In the genomic region with DNA sequence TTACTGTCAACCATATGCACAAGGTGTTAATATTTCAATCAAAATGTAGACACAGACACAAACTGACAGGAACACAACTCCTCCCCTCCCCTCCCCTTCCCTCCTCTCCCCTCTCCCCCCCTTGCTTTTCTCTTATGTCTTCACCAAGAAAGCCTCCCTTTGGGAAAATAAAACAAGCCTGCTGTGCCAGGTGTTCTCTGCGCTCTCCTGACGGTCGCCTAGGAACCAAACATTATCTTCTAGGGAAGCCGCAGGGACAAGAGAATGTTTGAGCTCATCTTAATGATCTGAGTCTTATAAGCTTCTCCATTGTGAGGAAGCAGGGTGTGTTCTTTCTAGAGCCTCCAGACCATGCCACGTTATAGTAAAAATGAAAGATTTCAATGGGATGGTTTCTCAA, we compare ENCODE assay signal across 24 mouse cellular contexts.
A peak's percentile ranks its signal among the peaks of the same experiment; 100 is the strongest.
DNase-seq lines count a peak whose midpoint lies in the region; ATAC-seq and TF ChIP-seq lines count a peak whose summit lies in the region.
"Had no signal": no experiment of that assay in that cellular context is flagged by ENCODE, and none has a peak within 500 bp of the region (broad histone marks: within the 10 kb centered on the region; RNA-seq: fewer than 3 reads in every experiment).

No protein-coding gene starts in this region.

- H3K9ac ChIP-seq in midbrain, embryonic 11.5 days (ENCODE audit: low read length), result no peak overlapping the region
- H3K9ac ChIP-seq in midbrain, postnatal 0 days (replicated peaks; ENCODE audit: low read length, poor library complexity, severe bottlenecking), result no peak overlapping the region
- H3K9ac ChIP-seq: embryonic facial prominence, embryonic 13.5 days; forebrain, embryonic 13.5 days; forebrain, embryonic 15.5 days; forebrain, postnatal 0 days had no signal

- DNase-seq in embryo, embryonic 10.5 days (ENCODE audit: low spot score), result peak; percentile 35
- no peak for DNase-seq in embryo, embryonic 11 days
- DNase-seq in midbrain, embryonic 11.5 days (ENCODE audit: low spot score, missing footprints), result peak; percentile 78
- no peak for DNase-seq in midbrain, postnatal 0 days (ENCODE audit: low spot score)
- peak; percentile 50 for DNase-seq in mesoderm, embryonic 11.5 days (ENCODE audit: low read depth, low spot score)
- no peak for DNase-seq in kidney, adult 8-10 months
- DNase-seq: adrenal gland, adult 8-10 months; adrenal gland, postnatal 14 days; adrenal gland, postnatal 36 days; B cell, adult 2 months; cerebellum, adult 11-12 months; cerebellum, adult 2 months; cerebellum, adult 9-10 months; cerebellum, postnatal 10 days; cerebellum, postnatal 25 days; forebrain, postnatal 0 days had no signal

- ATAC-seq in midbrain, embryonic 11.5 days (ENCODE audit: low FRiP score), result no peak
- no peak for ATAC-seq in midbrain, postnatal 0 days (ENCODE audit: low FRiP score)
- ATAC-seq: activated CD4-positive, CD25-positive, alpha-beta regulatory T cell, adult 4 months; CD4-positive, CD25-positive, alpha-beta regulatory T cell, adult 4 months; forebrain, embryonic 13.5 days; forebrain, embryonic 15.5 days; forebrain, postnatal 0 days; Patski had no signal

- TF ChIP-seq CTCF in midbrain, postnatal 0 days (IDR thresholded peaks at IDR 0.05), result no peak

- no peak overlapping the region for H3K4me2 ChIP-seq in midbrain, embryonic 11.5 days
- no peak overlapping the region for H3K4me2 ChIP-seq in midbrain, postnatal 0 days (ENCODE audit: low read depth, low read length, poor library complexity, severe bottlenecking)
- H3K4me2 ChIP-seq: embryonic facial prominence, embryonic 13.5 days; forebrain, embryonic 13.5 days; forebrain, embryonic 15.5 days had no signal

- H3K4me1 ChIP-seq in midbrain, embryonic 11.5 days (ENCODE audit: control insufficient read depth, insufficient read depth, low read length), result peaks cover 5% of the 10 kb centered on the region; the same call in 1 of the 2 replicates
- H3K4me1 ChIP-seq in midbrain, postnatal 0 days (ENCODE audit: insufficient read depth, low read length), result no peaks in the 10 kb centered on the region
- H3K4me1 ChIP-seq: forebrain, embryonic 13.5 days; forebrain, embryonic 15.5 days had no signal

- no peaks in the 10 kb centered on the region for H3K9me3 ChIP-seq in midbrain, embryonic 11.5 days (ENCODE audit: control insufficient read depth, low read length)
- no peaks in the 10 kb centered on the region for H3K9me3 ChIP-seq in midbrain, postnatal 0 days (ENCODE audit: low read length)
- H3K9me3 ChIP-seq: embryonic facial prominence, embryonic 13.5 days; forebrain, embryonic 13.5 days; forebrain, embryonic 15.5 days; G1E had no signal

- H3K4me3 ChIP-seq in midbrain, embryonic 11.5 days (ENCODE audit: low read depth, low read length), result no peak overlapping the region
- no peak overlapping the region for H3K4me3 ChIP-seq in midbrain, postnatal 0 days (ENCODE audit: low read depth, low read length)
- H3K4me3 ChIP-seq: embryonic facial prominence, embryonic 13.5 days; forebrain, embryonic 13.5 days; forebrain, embryonic 15.5 days had no signal

- H3K27ac ChIP-seq in midbrain, embryonic 11.5 days (ENCODE audit: low read depth, low read length), result no peak overlapping the region
- no peak overlapping the region for H3K27ac ChIP-seq in midbrain, postnatal 0 days (ENCODE audit: low read depth, low read length)
- H3K27ac ChIP-seq: embryonic facial prominence, embryonic 13.5 days; forebrain, embryonic 13.5 days; forebrain, embryonic 15.5 days had no signal

- H3K27me3 ChIP-seq in midbrain, embryonic 11.5 days (ENCODE audit: control insufficient read depth, insufficient read depth, low read length), result no peaks in the 10 kb centered on the region
- H3K27me3 ChIP-seq in midbrain, postnatal 0 days (ENCODE audit: insufficient read depth, low read length), result no peaks in the 10 kb centered on the region
- H3K27me3 ChIP-seq: CH12.LX; embryonic facial prominence, embryonic 13.5 days; forebrain, embryonic 13.5 days; forebrain, embryonic 15.5 days; Patski had no signal

- no peaks in the 10 kb centered on the region for H3K36me3 ChIP-seq in midbrain, embryonic 11.5 days (ENCODE audit: control insufficient read depth, insufficient read depth, low read length)
- H3K36me3 ChIP-seq in midbrain, postnatal 0 days (ENCODE audit: insufficient read depth, low read length), result no peaks in the 10 kb centered on the region
- H3K36me3 ChIP-seq: embryonic facial prominence, embryonic 13.5 days; forebrain, embryonic 15.5 days; G1E had no signal

- 61% methylated on average over 5 of the region's 5 CpGs for WGBS in midbrain, embryonic 11.5 days
- WGBS in midbrain, postnatal 0 days, result 46% methylated on average over 5 of the region's 5 CpGs

Comparison
In these comparisons a context has a peak if more than half of its experiments do, and no peak if none do; other contexts are left out.
1. DNase-seq: peak in embryo, embryonic 10.5 days (single experiment), midbrain, embryonic 11.5 days (single experiment) and mesoderm, embryonic 11.5 days (single experiment); none in embryo, embryonic 11 days (single experiment), midbrain, postnatal 0 days (single experiment) and kidney, adult 8-10 months (0 of 2).